Mouse (Mus musculus): ENCODE data around the gene Rnf31. TPM values are rescaled to one million over a fixed set of nuclear protein-coding genes. Genes with fewer than 3 reads are reported as not detected.

Gene Rnf31
- polyA plus RNA-seq, 1 experiment from 2014 or later: 16.7 TPM

DNA sequence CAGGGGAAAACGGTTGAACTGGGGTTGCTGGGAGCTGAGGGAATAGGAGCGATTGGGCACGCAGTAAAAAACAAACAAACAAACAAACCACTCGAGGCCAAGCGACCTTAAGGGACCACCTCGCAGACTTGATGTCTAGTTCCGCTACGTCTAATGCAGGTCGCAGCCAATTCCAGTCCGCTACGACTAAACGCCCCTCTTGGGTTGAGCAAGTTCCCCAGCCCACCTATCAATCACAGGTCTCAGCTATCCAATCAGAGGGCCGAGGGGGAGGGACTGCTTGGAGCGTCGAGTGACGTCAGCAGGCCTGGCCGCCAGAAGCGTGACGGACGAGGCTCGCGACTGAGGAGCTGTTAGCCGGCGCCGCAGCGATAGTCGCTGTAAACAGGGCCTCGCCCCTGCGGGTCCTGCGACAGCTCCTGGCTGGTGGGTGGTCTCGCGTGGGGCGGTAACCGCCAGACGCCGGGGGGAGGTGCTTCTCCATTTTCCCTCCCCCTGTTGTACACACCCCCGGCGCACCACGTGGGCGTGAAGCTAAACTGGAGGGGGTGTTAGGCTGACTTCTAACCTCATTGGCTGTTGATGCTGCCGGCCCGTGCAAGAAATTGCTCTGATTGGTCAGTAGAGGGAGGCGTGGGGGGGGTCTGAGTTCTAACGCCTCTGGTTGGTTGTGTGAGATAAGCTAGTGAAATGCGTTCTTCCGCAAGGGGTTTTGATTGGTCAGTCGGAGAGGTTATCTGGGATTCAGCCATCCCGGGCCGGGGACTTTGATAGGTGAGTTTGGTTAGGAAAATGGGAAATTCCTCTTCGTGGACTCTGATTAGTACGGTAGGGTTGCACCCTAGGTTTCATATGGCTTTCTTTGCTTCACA, 31.1 kb upstream of the Rnf31 start, which contains the start of gene A730061H03Rik:
Gene A730061H03Rik (minus strand): TSS at position 205 of the 872 bp plus-strand sequence.
- Histone ChIP-seq H3K27ac (peak within 1 kb of the TSS; percentile 98), H3K36me3 (peaks cover 19% of the 10 kb centered on the region; the same call in 1 of the 2 replicates), H3K27me3 (replicated peaks) (no peaks in the 10 kb centered on the region), H3K4me3 (replicated peaks) (peak within 1 kb of the TSS; percentile 64), H3K9ac (peak within 1 kb of the TSS; percentile 49), H3K9me3 (no peaks in the 10 kb centered on the region), H3K4me1 (peaks cover 20% of the 10 kb centered on the region), H3K4me2 (peak within 1 kb of the TSS; percentile 80)
- ATAC-seq (ENCODE audit: insufficient read depth, low FRiP score, low read depth): peak; percentile 91
- WGBS: under 1% methylated on average over 51 of the region's 51 CpGs

DNA sequence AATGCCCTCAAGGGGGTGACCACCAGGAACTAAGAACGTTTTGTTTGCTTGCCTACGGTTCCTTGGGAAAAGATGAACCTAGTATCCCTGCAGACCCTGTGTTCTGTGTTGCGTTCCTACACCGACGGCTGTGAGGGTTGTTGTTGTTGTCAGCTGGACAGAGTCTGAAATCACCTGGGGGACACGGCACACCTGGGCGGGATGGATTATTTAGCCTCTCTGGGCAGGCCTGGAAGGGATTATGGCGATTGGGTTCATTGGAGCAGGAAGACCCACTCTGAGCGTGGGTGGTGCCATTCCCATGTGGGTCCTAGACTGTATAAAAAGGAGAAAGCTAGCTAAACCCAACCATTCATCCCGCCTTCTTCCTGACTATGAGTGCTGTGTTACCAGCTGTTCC, 29.6 kb upstream of the Rnf31 start:
- H3K9ac ChIP-seq: no peak overlapping the region

DNA sequence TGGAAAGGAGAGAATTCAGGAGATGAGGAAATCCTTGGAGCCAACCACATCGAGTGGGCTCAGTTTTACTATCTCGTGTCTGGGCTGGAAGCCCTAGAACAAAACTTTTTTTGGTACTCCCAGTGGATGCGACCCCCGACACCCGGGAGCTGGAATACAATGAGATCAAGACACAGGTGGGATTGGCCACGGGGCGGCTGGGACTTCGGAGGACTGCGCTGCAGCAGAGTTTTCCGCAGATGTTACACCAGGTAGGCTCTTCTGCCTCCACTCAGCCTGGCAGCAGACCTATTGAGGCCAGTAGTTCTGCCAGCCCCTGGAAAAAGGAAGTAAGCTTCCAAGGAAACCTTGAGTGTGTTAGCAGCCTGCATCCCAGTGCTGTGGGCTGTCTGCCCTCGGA, 28.3 kb upstream of the Rnf31 start:
- WGBS: 90% methylated on average over 11 of the region's 11 CpGs

More for the DNA sequence above, 29.6 kb upstream of the Rnf31 start:
- H3K9me3 ChIP-seq: no peaks in the 10 kb centered on the region
- no peak for ATAC-seq (ENCODE audit: insufficient read depth, low FRiP score, low read depth)
- 76% methylated on average over 10 of the region's 10 CpGs for WGBS
- peak overlapping the region; percentile 80; the same call in 1 of the 2 replicates for H3K4me2 ChIP-seq
- H3K27ac ChIP-seq: no peak overlapping the region
- H3K27me3 ChIP-seq (replicated peaks): no peaks in the 10 kb centered on the region
- no peak overlapping the region for H3K4me3 ChIP-seq (replicated peaks)
- peaks cover 32% of the 10 kb centered on the region for H3K36me3 ChIP-seq
- H3K4me1 ChIP-seq: peaks cover 20% of the 10 kb centered on the region

DNA sequence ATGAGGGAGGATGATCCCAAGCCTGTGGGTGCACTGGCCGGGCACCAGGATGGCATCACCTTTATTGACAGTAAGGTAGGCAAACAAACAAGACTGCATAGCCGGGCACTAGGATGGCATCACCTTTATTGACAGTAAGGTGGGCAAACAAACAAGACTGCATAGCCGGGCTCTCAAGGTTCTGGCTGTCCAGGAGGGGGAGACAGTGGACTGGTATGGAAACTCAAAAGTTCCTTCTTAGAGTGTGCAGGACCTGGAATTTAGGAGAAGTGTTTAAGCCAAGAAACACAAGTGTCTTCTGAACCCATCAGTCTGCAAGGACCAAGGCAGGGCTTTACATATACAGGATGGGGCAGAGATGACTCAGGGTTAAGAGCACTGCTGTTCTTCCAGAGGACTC, 25.8 kb upstream of the Rnf31 start:
- no peak overlapping the region for H3K27ac ChIP-seq
- H3K4me1 ChIP-seq: peaks cover 13% of the 10 kb centered on the region
- no peaks in the 10 kb centered on the region for H3K27me3 ChIP-seq (replicated peaks)
- 70% methylated on average over 3 of the region's 3 CpGs for WGBS
- no peak overlapping the region for H3K9ac ChIP-seq
- H3K36me3 ChIP-seq: peaks cover 59% of the 10 kb centered on the region
- no peaks in the 10 kb centered on the region for H3K9me3 ChIP-seq
- no peak overlapping the region for H3K4me3 ChIP-seq (replicated peaks)
- H3K4me2 ChIP-seq: no peak overlapping the region
- ATAC-seq (ENCODE audit: insufficient read depth, low FRiP score, low read depth): no peak

More for the DNA sequence above, 28.3 kb upstream of the Rnf31 start:
- Histone ChIP-seq H3K27me3 (replicated peaks) (no peaks in the 10 kb centered on the region), H3K4me3 (replicated peaks) (no peak overlapping the region), H3K4me1 (peaks cover 13% of the 10 kb centered on the region), H3K27ac (no peak overlapping the region), H3K9me3 (no peaks in the 10 kb centered on the region), H3K36me3 (peaks cover 45% of the 10 kb centered on the region), H3K9ac (no peak overlapping the region), H3K4me2 (no peak overlapping the region)
- ATAC-seq (ENCODE audit: insufficient read depth, low FRiP score, low read depth): no peak

DNA sequence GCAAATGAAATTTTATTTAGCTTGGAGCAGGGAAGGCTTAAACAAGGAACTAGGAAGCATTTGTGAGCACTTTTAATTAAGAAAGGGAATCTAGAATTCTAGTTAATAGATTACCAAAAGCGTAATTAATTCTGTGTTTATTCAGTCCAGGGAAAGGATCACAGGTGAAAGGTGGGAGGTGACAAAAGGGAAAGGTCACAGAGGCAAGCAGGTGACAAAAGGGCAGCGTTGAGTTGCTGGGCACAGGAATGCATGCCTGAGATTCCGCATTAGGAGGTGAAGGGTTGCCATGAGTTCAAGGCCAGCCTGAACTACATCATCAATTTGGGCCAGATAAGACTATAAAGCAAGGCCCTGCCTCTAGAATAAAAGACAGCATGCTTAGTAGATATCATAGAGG, 24.0 kb upstream of the Rnf31 start:
- Histone ChIP-seq H3K27ac (no peak overlapping the region), H3K4me3 (replicated peaks) (no peak overlapping the region), H3K9me3 (no peaks in the 10 kb centered on the region), H3K27me3 (replicated peaks) (no peaks in the 10 kb centered on the region), H3K36me3 (peaks cover 59% of the 10 kb centered on the region), H3K9ac (no peak overlapping the region), H3K4me2 (no peak overlapping the region), H3K4me1 (no peaks in the 10 kb centered on the region)
- no peak for ATAC-seq (ENCODE audit: insufficient read depth, low FRiP score, low read depth)
- WGBS: 68% methylated on average over 3 of the region's 3 CpGs

DNA sequence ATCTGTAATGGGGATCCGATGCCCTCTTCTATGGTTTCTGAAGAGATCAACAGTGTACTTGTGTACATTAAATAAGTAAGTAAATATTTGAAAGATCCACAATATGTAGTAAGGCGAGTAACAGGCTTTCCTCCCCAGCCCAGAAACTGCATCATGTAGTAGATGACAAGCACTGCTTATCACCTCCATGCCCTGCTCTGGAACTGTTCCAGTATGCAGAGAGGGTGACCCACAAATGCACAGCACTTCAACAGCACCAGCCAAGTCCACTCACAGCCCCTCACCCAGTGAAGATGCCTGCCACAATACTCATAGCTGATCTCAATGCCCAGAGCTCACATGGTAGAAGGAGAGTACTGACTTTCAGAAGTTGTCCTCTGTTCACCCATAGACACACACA, 20.9 kb upstream of the Rnf31 start:
- ATAC-seq (ENCODE audit: insufficient read depth, low FRiP score, low read depth): no peak
- Histone ChIP-seq H3K27me3 (replicated peaks) (no peaks in the 10 kb centered on the region), H3K9me3 (no peaks in the 10 kb centered on the region), H3K4me1 (no peaks in the 10 kb centered on the region), H3K4me2 (no peak overlapping the region), H3K4me3 (replicated peaks) (no peak overlapping the region), H3K27ac (no peak overlapping the region), H3K36me3 (peaks cover 38% of the 10 kb centered on the region), H3K9ac (no peak overlapping the region)
- WGBS: 73% methylated on average over 2 of the region's 2 CpGs

DNA sequence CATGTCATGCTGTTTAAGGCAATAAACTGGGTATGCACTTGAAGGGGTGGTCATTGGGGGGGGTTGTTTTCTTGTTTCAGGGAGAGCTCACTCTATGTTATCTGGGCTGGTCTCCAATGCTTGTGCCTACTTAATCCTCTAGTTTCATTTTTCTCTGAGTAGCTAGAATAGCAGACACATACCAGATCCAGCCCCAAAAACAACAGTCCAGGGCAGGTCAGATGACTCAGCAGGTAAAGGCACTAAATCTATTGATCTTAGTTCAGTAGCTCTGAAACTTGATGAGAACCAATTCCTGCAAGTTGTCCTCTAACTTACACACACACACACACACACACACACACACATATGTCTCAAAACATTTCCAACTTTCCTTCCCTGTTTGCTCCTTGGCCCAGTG, 19.7 kb upstream of the Rnf31 start:
- peaks cover 28% of the 10 kb centered on the region for H3K36me3 ChIP-seq
- H3K9ac ChIP-seq: no peak overlapping the region
- H3K27ac ChIP-seq: no peak overlapping the region
- ATAC-seq (ENCODE audit: insufficient read depth, low FRiP score, low read depth): no peak
- H3K9me3 ChIP-seq: no peaks in the 10 kb centered on the region
- H3K4me2 ChIP-seq: no peak overlapping the region
- H3K27me3 ChIP-seq (replicated peaks): no peaks in the 10 kb centered on the region
- no peaks in the 10 kb centered on the region for H3K4me1 ChIP-seq
- no peak overlapping the region for H3K4me3 ChIP-seq (replicated peaks)

DNA sequence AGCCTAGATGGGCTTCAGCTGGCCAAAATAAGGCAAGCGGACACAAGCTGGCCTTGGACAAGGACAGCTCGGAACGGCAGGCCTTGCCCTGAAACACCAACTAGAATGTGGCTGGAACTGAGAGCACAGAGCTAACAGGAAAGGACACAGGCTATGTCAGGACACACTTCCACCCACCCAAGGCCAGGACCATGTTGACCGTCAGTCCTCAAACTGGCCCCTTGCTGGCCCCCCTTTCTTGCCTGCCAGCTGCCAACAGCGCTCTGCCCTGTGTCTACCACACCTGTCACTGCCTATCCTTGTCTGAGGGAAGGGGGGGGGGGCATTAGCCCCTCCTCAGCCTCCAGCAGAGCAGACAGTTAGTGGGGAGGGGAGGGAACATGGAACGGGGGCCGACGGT, 16.2 kb upstream of the Rnf31 start, which contains the start of gene Fitm1:
Gene Fitm1 (plus strand): TSS at position 316 of the 400 bp plus-strand sequence.
- H3K9me3 ChIP-seq: no peaks in the 10 kb centered on the region
- WGBS: 71% methylated on average over 8 of the region's 8 CpGs
- H3K4me1 ChIP-seq: peaks cover 14% of the 10 kb centered on the region
- no peak for ATAC-seq (ENCODE audit: insufficient read depth, low FRiP score, low read depth)
- no peak within 1 kb of the TSS for H3K4me3 ChIP-seq (replicated peaks)
- peaks cover under 1% of the 10 kb centered on the region; the same call in 1 of the 2 replicates for H3K36me3 ChIP-seq
- no peak within 1 kb of the TSS for H3K9ac ChIP-seq
- no peak within 1 kb of the TSS; the same call in 1 of the 2 replicates for H3K27ac ChIP-seq
- H3K4me2 ChIP-seq: no peak within 1 kb of the TSS
- no peaks in the 10 kb centered on the region for H3K27me3 ChIP-seq (replicated peaks)

DNA sequence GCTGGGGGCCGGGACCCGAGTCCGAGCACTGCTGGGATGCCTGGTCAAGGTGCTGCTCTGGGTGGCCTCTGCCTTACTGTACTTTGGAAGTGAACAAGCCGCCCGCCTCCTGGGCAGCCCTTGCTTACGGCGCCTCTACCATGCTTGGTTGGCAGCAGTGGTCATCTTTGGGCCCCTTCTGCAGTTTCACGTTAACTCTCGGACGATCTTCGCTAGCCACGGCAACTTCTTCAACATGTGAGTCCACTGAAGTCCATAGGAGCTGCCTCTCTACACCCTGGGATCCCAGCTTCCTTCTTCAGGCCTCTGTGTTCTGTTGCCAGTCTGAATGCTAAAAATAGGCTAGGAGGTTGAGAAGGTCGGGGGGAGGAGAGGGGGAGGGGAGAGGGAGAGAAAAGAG, 15.8 kb upstream of the Rnf31 start:
- Histone ChIP-seq H3K4me1 (peaks cover 14% of the 10 kb centered on the region), H3K4me2 (no peak overlapping the region), H3K4me3 (replicated peaks) (no peak overlapping the region), H3K9ac (no peak overlapping the region), H3K9me3 (no peaks in the 10 kb centered on the region), H3K27me3 (replicated peaks) (no peaks in the 10 kb centered on the region), H3K27ac (no peak overlapping the region; the same call in 1 of the 2 replicates), H3K36me3 (peaks cover 5% of the 10 kb centered on the region; the same call in 1 of the 2 replicates)
- WGBS: 74% methylated on average over 13 of the region's 13 CpGs
- no peak for ATAC-seq (ENCODE audit: insufficient read depth, low FRiP score, low read depth)

DNA sequence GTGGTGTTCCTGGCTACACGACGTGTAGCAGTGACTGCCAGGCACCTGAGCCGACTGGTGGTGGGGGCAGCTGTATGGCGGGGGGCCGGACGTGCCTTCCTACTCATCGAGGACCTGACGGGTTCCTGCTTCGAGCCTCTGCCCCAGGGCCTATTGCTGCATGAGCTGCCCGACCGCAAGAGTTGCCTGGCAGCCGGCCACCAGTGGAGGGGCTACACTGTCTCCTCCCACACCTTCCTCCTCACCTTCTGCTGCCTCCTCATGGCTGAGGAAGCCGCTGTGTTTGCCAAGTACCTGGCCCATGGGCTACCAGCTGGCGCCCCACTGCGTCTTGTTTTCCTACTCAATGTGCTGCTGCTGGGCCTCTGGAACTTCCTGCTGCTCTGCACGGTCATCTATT, 15.1 kb upstream of the Rnf31 start:
- Histone ChIP-seq H3K4me3 (replicated peaks) (no peak overlapping the region), H3K27me3 (replicated peaks) (no peaks in the 10 kb centered on the region), H3K4me1 (peaks cover 14% of the 10 kb centered on the region), H3K9me3 (no peaks in the 10 kb centered on the region), H3K9ac (no peak overlapping the region), H3K4me2 (no peak overlapping the region), H3K27ac (no peak overlapping the region), H3K36me3 (peaks cover 10% of the 10 kb centered on the region; the same call in 1 of the 2 replicates)
- 72% methylated on average over 16 of the region's 16 CpGs for WGBS
- ATAC-seq (ENCODE audit: insufficient read depth, low FRiP score, low read depth): no peak

DNA sequence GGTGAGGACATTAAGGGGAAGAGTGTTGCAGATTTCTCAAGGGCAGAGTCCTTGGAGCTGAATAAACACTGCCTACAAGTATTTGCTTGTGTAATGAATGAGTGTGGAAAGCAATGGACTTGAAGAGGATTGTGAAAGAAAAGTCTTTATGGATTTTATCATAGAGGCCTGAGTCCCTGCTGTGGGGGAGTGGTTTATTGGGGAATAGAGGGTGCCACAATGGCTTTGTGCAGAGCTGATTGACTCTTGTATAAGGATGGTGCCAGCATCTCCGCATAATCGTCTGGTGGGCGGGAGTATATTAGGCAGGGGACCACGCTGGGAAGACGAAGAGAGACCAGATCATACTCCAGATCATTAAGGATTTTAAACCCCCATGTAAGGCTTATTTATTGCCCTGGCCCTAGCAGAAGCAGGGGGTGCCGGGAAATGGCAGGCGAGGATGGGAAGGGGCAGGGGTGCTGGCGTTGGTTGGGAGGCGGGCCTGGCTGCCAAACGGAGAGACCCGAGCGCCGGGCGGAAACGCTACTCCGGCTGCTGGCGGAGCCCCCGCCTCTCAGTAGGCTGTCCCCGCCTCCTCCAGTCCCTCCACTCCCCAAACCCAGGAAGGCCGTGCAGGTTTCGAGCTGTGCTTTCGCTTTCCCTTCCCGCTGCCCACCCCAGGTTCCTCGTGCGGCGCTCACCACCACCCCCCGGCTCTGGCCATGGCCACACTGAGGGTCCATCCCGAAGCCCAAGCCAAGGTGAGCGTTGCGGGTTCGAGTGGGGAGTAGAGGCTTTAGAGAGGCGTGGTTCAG, 13.4 kb upstream of the Rnf31 start, which contains the start of gene Psme1:
Gene Psme1 (plus strand): TSS at position 253 of the 797 bp plus-strand sequence.
- Histone ChIP-seq H3K27me3 (replicated peaks) (no peaks in the 10 kb centered on the region), H3K9me3 (no peaks in the 10 kb centered on the region), H3K27ac (peak within 1 kb of the TSS; percentile 89), H3K4me1 (peaks cover 14% of the 10 kb centered on the region), H3K4me3 (replicated peaks) (peak within 1 kb of the TSS; percentile 87), H3K9ac (peak within 1 kb of the TSS; percentile 92), H3K4me2 (peak within 1 kb of the TSS; percentile 76), H3K36me3 (peaks cover 13% of the 10 kb centered on the region; the same call in 1 of the 2 replicates)
- under 1% methylated on average over 31 of the region's 32 CpGs for WGBS
- peak; percentile 87 for ATAC-seq (ENCODE audit: insufficient read depth, low FRiP score, low read depth)

Measured in stomach, embryonic 15.5 days (tissue).